Mouse (Mus musculus) A20 (cell line): ENCODE measurements around the gene Gimap3.
A peak's percentile ranks its signal among the peaks of the same experiment; 100 is the strongest.

Source experiments
- DNase-seq: peaks from one replicate; pipeline ENCODE4 v3.0.0-alpha.2; 2011; ENCODE audit warnings: low read depth, low spot score

The Gimap3 gene

GRCm38 (mm10) chr6:48742422-48743351, 28.0 kb downstream of the Gimap3 start:
- no peak for DNase-seq

- no peak for DNase-seq
Measured at GRCm38 (mm10) chr6:48741711-48742206, 28.9 kb downstream of the Gimap3 start.

GRCm38 (mm10) chr6:48741273-48741672, 29.4 kb downstream of the Gimap3 start:
- no peak for DNase-seq

- DNase-seq: no peak
Measured at GRCm38 (mm10) chr6:48740501-48741169, 30.0 kb downstream of the Gimap3 start.

- DNase-seq: no peak
Measured at GRCm38 (mm10) chr6:48739780-48740055, 30.9 kb downstream of the Gimap3 start.

GRCm38 (mm10) chr6:48738961-48739779, 31.5 kb downstream of the Gimap3 start, which contains the start of gene Gimap1:
Gimap1 (plus strand) TSS chr6:48739054.
- DNase-seq: peak; percentile 88

GRCm38 (mm10) chr6:48737688-48738087, 33.0 kb downstream of the Gimap3 start:
- DNase-seq: no peak

- DNase-seq: no peak
Measured at GRCm38 (mm10) chr6:48737053-48737452, 33.6 kb downstream of the Gimap3 start.

- DNase-seq: no peak
Measured at GRCm38 (mm10) chr6:48733660-48734059, 37.0 kb downstream of the Gimap3 start.

GRCm38 (mm10) chr6:48732864-48733304, 37.8 kb downstream of the Gimap3 start:
- DNase-seq: peak; percentile 92

- no peak for DNase-seq
Measured at GRCm38 (mm10) chr6:48727761-48728160, 42.9 kb downstream of the Gimap3 start.

GRCm38 (mm10) chr6:48725476-48725875, 45.2 kb downstream of the Gimap3 start:
- DNase-seq: peak; percentile 63

- no peak for DNase-seq
Measured at GRCm38 (mm10) chr6:48723468-48723867, 47.2 kb downstream of the Gimap3 start.

- no peak for DNase-seq
Measured at GRCm38 (mm10) chr6:48720326-48720725, 50.3 kb downstream of the Gimap3 start.

- peak; percentile 72 for DNase-seq
Measured at GRCm38 (mm10) chr6:48718455-48718854, 52.2 kb downstream of the Gimap3 start, which contains the start of the genes Gm28053 and Gimap7. Gm28053 (plus strand) TSS chr6:48718607. Gimap7 (plus strand) TSS chr6:48718621.
